Mouse (Mus musculus): ENCODE results near the gene Ints1.

The Ints1 gene

DNA sequence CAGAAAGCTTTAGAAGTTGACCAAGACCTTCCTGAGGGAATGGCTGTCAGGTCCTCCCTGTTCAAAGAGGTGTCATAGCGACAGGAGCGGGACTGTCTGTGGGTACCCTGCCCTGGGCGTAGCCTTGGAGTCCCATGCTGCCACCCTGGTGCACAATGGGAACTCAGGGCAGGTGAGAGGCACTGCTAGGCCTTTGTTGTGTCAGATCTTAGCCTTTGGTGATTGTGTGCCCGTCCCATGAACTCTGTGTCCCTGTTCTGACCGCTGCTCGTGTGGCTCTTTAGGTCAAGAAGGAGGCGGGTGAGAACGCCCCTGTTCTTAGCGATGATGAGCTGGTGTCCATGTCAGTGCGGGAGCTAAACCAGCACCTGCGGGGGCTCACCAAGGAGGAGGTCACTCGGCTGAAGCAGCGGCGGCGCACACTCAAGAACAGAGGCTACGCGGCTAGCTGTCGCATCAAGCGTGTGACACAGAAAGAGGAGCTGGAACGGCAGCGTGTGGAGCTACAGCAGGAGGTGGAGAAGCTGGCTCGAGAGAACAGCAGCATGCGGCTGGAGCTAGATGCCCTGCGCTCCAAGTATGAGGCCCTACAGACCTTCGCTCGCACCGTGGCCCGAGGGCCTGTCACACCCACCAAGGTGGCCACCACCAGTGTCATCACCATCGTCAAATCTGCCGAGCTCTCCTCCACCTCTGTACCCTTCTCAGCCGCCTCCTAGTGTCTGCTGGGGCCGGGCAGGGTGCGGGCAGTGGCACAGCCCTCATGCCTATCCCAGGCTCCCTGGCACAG lies 24.5 kb upstream of the Ints1 start:
- DNase-seq, result no peak

DNA sequence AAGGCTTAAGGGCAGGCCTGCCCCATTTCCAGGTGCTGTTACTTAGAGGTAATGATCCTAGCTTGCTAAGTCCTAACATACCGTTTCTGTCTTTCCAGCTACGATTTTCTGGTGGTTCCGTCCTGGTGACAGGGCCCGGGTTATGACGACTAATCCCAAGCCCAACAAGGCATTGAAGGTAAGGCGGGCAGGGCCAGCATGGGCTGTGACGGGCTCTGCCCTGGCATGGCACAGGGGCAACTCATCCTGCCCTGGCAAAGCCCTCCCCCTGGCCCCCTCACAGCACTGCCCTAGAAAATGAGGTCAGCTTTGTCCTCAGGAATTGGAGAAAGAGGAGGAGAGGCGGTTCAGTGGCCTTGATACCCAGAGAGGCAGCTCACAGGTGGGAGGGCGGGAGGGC lies 23.6 kb upstream of the Ints1 start:
- no peak for DNase-seq

DNA sequence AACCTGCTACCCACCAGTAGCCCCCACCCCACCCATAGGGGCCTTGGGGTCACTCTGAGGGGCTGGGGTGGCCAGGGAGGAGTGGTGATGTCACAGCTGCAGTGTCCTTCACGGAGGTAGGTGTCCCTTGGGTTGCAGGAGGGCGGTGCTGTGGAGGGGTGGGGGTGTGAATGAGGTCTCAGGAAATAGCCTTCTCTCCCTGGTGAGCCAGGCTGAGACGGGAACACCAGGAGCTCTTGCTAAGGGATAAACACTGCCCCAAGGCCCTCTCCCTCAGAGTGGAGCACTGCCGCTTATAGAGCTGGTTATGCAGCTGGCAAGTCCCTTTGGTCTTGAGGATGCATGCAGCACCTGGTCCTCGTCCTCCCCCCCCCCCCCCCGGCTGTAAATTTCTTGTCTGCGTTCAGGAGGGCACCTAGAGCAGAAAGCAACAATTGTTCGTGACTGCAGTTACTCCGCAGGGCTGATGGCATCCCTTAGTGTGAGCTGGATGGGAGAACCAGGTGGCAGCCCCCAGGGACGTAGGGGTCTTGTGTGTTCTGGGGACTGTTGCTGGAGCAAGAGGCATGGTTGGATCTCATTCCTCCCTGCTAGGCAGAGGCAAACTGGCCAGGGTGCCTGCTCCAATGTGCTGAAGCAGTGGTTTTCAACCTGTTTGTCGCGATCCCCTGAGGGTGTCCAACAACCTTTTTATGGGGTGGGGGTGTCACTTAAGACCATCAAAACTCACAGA lies 22.9 kb upstream of the Ints1 start:
- DNase-seq, result no peak

DNA sequence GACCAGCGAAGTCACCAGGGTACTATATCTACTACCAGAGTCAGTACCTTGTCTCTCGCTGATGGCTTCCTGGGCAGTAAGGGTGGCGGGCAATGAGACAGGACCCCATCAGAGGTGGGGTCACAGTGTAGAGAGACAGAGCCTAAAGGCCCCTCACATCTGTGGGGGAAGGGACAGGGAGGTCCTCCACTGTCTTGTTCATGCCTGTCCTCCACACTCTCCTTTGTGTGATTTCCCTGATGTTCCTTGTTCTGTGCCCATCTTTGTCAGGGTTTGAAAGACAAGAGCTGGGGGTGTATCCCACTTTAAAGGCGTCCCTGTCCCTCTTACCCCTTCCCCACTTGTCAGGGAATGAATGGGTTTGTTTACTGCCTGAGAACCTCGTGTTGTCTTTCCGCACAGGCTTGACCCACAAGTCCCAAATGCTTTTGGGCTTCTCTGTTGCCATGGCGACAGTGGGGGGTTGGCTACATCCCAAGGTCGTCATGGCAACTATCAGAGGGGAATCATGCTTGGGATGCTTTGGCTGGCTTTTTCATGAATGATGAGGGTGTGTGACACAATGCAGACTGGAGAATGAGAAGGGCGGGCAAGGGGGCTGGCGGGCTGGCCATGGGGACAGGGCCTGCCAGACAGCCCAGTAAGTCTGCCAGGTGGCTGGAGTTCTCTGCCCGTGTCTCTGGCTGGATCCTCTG lies 22.1 kb upstream of the Ints1 start:
- no peak for DNase-seq

DNA sequence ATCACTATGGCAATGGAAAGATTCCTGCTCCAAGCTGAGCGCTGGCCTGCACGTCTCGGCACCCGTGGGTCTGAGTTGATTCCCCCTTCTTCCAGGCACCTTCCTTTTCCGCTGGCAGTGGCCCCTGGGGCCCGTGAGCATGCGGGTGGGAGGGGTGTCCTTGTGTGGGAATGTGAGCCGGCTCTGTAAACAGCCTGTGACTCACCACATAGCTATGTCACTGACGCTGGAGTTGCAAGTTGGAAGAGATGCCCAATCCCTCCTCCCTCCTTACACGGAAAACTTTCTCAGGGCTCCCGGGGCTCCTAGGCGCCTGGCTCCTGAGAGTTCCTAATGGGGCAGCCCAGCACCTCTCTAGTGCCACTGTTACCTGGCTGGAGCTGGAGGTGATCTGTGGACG lies 21.4 kb upstream of the Ints1 start:
- no peak for DNase-seq

DNA sequence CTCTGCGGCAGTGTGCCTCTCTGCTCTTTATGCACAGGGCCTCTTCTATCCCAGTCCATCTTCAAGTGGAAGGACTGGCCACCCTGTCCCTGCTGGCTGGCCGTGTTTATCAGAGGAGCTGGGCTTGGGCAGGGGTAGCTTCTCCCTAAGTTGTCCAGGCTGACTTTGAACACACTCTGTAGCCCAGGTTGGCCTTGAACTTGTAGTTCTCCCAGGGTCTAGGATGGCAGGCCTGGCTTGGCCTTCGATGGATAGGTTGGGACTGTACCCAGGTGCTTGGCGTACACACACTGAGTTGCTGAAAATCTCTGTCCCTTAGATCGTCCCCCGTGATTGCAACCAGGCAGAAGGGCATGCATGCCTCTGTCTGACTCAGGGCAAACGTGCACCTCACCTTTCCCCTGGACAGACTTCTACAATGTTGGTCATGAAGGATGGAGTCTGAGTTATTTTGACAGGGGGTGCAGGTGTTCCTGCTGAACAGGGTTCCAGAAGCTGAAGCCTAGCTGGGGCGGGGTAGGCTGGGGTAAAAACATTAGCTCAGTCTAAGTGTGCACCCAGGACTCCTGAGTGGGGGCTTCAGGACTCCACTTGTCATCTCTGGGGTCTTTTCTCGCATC lies 20.6 kb upstream of the Ints1 start:
- DNase-seq, result no peak

DNA sequence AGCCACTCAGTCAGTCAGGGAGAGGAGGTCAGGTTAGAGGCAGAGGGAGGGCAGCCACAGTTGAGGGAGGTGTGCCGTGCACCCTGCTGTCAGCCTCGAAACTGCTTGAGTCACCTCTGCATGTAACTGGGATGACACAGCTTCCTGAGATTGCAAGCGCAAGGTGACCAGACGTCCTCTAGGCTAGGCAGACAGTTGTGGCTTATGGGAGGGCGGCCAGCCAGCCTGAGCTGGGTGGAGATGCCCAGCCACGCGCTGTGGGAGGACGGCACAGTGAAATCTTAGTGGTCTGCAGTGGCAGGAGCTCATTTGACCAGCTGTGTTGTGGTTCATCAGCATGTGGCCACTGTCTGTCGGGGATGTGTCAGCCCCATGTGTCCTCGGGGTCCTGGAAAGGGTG lies 19.5 kb upstream of the Ints1 start:
- DNase-seq, result no peak

DNA sequence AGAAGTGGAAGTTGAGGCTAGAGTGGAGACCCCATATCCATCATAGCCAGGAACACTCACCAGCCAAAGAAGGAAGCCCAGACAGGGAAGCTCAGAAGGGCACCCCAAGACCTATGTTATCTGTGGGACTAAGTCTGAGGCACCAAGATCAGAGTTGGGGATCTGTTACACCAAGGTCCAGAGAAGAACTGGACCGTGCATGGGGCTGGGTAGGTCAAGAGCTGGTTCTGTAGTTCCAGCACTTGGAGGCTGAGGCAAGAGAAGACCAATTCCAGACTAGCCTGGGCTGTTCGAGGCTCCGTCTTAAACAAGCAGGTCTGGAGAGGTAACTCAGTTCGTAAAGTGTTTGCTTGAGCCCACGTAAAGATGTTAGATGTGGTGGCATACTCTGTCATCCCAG lies 18.7 kb upstream of the Ints1 start:
- DNase-seq, result no peak

DNA sequence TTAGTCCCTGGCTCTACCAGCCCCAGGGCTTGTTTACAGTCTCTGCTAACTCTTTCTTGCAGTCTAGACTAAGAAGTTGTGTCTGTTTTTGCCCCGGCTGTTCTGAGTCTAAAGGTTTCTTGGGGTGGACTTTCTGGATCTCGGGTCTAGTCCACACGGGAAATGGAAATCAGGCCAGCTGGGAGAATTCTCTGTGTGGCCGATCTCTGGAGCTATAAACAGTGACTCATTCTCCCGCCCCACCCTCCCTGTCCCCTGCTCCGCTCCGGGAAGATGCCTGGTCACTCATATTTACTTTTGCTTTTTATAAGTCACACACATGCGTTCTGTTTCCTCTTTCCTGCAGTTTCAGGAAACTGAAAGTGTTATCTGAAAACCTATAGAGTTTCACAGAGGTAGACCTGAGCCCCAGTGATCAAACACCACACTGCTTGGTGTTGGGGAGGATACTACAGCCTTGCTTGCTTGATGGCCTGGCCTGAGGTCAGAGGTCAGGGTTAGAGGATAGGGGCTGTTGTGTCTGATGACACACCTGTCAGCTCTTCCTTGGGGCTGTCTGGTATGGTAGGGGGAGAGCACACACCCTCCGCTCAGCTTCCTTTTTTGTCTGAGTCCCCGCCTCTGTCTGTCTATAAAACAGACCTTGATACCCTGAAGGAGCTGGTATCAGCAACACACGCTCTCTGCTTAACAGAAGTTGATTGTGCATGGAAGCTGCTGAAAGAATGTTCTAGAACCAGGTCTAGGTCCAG lies 18.0 kb upstream of the Ints1 start:
- peak; percentile 22 for DNase-seq

DNA sequence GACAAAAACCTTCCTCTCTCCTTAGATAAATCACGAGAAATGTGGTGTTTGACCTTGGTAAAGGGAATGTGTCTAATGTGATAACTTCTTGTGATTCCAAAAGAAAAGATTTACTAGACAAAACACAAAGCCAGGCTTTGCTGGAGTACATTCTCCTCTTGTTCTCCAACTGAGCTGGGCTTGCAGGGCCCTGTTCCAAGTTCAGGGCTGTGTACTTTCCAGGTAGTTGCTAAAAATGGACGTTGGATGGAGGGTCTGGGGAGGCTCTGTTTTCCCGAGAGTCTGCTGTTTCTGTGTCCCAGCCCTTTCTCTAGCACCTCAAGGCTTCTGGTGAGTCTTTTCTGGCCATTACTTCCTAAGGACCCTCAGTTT lies 17.5 kb upstream of the Ints1 start:
- DNase-seq, result no peak

DNA sequence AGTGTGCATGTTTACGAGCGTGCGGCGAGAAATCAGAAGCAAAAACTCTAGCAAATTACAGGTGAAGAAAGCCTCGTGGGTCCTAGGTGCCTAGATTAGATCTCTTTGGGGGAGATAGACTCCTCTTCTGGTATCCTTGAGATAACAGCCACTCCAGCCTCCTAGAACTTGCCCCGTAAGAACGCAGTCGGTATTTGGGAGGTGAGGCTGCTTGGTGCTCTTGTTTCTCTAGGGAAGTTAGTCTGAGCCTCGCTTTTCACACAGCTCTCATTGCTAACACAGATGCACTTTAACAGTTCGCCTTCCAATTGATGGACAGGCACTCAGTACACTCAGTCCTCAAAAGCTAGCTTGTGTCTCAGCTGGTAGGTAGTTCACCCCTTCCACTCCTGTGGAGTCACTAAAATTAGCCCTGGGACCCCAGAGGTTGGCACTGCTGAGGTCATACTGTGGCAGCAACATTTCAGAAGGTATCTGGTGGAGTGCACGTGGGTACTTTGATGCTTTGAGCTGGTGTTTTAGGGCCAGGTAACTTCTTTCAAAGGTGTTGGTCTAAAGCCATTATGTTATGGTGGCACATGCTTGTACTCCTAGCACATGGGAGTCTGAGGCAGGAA lies 16.8 kb upstream of the Ints1 start:
- no peak for DNase-seq

DNA sequence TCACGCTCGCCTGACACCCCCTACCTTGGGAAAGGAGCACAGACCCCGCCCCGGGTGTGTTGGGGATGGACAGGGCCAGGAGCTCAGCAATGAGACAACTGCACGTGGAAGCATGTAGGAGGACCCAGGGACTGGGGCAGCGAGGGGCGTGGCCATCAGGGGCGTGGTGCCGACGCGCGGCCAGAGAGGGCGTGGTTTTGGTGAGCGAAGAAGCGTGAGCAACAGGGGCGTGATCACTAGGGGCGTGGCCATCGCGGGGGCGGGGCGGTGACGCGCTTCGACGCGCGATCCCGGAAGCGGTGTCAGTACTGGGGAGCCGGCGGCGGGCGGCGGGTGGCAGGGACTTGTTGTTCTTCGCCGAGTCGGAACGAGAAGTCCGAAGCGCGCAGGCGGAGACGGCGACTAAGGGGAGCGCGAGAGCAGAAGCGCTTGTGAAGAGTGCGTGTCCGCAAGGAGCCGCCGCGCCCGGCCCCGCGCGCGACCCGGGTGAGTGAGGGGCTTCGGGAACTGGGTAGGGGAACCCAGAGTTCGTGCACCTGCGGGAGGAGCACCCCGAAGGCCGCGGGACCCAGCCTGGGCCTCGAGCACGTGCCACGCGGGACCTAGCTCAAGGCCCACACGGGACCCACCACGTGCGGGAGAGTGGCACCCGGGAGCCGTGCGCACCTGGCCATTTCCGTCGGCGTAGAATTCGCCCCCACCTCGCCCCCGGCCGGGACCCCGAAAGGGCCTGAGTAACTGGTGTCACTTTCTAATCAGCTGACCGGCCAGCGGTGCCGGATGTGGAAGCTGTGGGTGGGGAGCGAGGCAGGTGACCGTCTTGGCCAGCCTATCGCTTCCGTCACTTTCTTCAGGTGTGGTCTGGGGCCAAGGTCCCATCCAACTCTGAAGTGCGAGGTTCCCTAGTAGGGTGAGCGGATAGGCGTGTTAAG lies 16.0 kb upstream of the Ints1 start, which contains the start of gene Mafk:
Mafk (plus strand) TSS at position 287 of the 932 bp plus-strand sequence.
- peak; percentile 99 for DNase-seq

DNA sequence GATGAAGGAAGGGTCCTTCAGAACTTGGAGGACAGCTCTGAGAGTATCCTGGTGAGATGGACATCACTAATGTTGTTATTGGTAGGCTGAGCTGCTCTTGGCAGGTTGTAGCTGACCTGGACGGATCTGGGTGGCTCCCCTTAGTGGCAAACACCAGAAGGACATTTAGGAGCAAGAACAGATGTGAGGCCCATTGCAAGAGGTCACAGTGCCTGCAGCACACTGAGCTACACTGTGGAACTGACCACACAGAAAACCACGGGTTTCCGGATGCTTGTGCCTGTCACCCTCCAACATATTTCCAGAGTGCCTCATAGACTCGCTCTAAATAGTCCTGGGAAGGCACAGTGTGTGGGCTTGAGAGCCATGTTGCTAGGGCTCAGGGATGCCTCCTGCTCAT lies 14.0 kb upstream of the Ints1 start:
- DNase-seq, result no peak

DNA sequence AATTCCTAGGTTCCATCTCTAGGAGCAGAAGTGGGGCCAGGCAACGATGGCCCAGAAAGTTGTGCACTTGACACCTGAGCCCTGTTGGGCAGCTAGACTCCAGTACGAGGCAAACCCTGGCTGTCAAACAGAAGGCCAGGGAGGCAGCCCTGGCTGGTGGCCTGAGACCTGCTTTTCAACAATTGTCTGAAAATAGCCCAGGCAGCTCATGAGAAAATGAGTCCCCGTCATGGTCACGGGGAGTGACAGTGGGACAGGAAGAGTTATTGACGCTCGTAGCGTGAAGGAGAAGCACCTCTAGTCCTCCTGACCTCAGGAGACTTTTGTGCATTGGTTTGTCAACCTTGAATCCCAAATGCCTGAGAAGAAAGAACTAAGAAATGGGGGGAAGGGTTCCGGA lies 5.9 kb upstream of the Ints1 start:
- no peak for DNase-seq

DNA sequence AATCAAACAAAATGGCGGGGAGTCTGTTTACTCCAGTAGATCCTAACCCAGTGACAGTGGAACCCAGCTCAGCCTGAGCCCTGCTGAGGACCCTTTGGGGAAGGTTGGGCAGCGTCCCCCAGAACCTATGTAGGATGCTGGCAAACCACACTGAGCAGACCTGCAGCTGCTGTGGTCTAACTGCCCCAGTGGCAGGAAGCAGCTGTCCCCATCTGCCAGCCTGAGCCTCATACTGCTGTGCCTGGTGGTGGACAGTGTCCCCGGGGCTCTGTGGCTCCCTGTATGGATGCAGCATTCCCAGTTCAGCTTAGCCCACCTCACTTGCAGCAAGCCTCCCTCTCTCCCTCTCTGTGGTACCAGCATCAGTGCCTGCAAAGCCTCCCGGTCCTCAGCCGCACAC lies 1.5 kb upstream of the Ints1 start:
- peak; percentile 73 for DNase-seq

DNA sequence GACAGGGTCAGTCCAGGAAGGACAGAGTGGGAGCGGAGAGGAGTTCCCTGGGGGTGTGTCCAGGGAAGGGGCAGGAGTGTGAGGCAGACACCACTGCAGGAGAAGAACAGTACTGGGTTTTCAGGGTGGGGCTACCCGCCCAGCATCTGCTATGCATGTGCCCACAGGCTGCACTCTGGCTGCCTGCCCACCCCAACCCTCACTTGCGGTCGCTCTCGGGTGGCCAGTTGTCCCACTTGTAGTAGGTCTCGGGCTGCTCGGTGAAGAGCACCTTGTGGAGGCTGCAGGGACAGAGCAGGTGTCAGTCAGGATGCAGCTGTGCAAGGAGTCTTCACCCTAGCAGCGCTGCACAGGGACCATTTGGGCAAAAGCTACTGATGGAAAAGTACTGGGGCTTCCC lies 7.3 kb downstream of the Ints1 start:
- DNase-seq, result no peak

DNA sequence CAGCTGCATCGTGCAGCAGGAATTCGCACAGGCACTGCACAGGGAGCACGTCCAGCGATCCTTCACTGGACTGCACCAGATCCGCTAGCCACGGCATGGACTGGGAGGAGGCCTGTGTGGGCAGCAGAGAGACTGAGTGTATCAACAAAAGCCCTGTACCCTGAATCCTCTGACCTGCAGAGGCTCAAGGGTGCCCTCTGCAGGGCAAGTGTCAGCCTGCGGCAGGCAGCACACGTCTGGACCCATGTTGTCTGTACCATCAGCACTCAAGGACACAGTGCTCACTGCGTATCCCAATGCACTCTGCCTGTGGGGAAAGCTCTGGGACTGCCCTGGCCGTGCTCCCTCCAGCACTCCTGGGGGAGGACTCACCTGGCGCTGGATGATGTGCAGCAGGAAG lies 11.2 kb downstream of the Ints1 start:
- peak; percentile 26 for DNase-seq

DNA sequence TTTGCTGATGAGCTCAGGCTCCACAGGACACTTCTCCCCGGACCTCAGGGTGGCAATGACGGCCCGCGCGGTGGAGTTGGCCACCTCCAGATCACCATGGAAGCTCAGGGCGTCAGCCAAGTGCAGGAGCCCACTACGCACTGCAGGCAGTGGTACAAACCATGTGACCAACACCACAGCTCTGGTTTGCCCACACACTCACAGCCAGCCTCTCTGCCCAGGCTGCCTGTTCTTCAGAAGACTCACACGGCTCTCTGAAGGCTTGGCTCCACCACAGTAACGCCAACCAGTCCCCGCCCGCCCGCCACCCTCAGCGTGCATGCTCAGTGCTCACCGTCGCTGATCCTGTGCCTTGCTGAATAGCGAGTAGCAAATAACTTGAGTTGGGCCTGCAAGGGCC lies 17.4 kb downstream of the Ints1 start:
- no peak for DNase-seq

DNA sequence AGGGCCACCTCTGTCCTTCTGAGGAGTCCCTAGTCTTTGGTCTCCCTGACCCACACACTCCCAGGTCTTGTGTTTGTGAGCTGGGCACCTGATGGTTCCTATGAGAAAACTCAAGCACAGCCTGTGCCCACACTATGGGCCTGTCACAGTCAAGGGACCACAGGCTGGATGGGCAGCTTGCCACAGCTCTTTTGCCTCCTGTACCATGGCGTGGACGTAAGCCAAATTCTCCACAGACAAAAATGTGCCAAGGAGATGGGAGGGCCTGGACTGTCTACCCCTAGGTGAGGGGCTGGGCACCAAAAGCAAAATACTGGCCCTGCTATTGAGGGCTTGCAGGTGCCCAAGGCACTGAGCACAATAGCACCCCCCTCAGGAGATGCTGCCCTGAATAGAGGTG lies 18.9 kb downstream of the Ints1 start:
- no peak for DNase-seq

DNA sequence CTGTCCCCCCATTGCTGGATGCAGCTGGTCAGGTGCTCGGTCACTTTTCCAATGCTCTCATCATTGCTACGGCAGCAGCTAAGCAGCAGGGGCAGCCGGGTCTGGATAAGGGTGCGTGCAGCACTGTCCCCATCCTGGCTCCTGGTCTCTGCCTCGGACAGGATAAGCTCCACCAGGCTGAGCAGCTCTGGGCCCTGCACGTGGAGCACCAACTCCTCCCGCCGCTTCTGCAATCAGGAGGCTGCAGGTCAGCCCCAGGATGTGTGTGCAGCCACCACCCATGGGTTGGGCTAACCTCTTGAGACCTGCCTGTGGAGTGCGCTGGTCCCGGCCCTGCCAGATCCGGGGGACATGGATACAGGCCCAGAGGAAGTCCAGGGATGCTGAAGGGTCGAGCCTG lies 19.3 kb downstream of the Ints1 start:
- DNase-seq, result no peak

DNA sequence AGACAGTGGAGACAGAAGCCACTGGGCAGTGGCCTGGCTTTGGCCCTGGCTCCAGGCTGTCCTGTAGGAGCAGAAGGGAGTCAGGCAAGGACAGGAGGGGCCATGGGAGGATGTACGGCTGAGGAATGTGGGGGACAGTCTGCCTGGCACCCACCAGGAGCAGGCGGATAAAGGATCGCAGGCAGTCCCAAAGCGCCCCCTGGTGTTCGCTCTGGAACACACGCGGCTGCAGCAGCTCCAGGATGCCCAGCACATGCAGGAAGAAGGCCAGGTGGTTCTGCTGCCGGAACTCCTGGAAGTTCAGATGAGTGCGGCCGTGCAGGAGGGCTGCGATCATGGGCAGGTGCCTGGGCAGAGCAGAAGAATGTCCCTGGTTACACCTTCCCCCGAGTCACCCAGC lies 20.7 kb downstream of the Ints1 start:
- peak; percentile 34 for DNase-seq

Measured in thymus, postnatal 25 days (tissue).